Mouse (Mus musculus): ENCODE results near the gene Usp11. TPM values are rescaled to one million over a fixed set of nuclear protein-coding genes. Genes with fewer than 3 reads are reported as not detected.

Gene Usp11
- polyA plus RNA-seq (2012; ENCODE audit: insufficient read depth, insufficient read length, low replicate concordance, missing spikeins) = not detected in 2 replicates

DNA sequence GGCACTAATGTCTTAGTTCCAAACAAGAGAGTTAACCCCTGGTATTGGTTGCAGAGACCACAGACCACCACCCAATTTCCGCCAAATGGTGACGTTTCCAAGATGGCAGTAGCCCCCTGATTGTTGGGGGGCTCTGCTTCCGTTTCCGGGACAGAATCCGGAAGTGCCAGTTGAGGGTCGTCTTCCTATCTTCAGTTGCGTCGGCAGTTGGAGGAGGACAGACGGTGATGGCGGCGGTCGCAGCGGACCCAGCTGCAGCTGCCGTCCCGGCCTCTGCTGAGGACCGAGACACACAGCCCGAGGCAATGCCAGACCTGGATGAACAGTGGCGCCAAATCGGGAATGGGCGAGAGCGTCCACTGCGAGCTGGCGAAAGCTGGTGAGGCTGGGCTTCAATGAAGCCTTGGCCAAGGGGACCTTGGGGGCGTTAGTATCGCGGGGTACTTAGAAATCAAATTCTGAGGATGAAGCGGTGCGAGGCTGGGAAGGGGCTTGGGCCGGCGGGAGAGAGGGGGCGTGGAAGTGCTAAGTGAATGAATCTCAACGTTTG, at the start of gene Usp11:
Gene Usp11, plus strand, starts transcription at position 166 of the 550 bp plus-strand sequence.
- H3K4me3 ChIP-seq (ENCODE audit: insufficient read depth, low read depth, low read length) = peak within 1 kb of the TSS; percentile 83
- H3K4me1 ChIP-seq (ENCODE audit: control insufficient read depth, insufficient read depth, low read length) = no peaks in the 10 kb centered on the region
- 21% methylated on average over 32 of the region's 32 CpGs for WGBS
- H3K27ac ChIP-seq (ENCODE audit: insufficient read depth, low read depth, low read length) = peak within 1 kb of the TSS; percentile 88
- TF ChIP-seq CTCF (IDR thresholded peaks at IDR 0.05; ENCODE audit: insufficient read depth, low read depth, low read length) = no peak
- TF ChIP-seq POLR2A (IDR thresholded peaks at IDR 0.05; ENCODE audit: insufficient read depth, low read depth, low read length) = no peak

- no peak overlapping the region for H3K27ac ChIP-seq (ENCODE audit: insufficient read depth, low read depth, low read length)
- WGBS = 21% methylated on average over 5 of the region's 5 CpGs
- H3K4me1 ChIP-seq (ENCODE audit: control insufficient read depth, insufficient read depth, low read length) = peaks cover 6% of the 10 kb centered on the region; the same call in 1 of the 2 replicates
- no peak for TF ChIP-seq POLR2A (IDR thresholded peaks at IDR 0.05; ENCODE audit: insufficient read depth, low read depth, low read length)
- TF ChIP-seq CTCF (IDR thresholded peaks at IDR 0.05; ENCODE audit: insufficient read depth, low read depth, low read length) = no peak
- no peak overlapping the region for H3K4me3 ChIP-seq (ENCODE audit: insufficient read depth, low read depth, low read length)
Measured at GRCm38 (mm10) chrX:20657593-20657992, 46.1 kb upstream of the Usp11 start.

DNA sequence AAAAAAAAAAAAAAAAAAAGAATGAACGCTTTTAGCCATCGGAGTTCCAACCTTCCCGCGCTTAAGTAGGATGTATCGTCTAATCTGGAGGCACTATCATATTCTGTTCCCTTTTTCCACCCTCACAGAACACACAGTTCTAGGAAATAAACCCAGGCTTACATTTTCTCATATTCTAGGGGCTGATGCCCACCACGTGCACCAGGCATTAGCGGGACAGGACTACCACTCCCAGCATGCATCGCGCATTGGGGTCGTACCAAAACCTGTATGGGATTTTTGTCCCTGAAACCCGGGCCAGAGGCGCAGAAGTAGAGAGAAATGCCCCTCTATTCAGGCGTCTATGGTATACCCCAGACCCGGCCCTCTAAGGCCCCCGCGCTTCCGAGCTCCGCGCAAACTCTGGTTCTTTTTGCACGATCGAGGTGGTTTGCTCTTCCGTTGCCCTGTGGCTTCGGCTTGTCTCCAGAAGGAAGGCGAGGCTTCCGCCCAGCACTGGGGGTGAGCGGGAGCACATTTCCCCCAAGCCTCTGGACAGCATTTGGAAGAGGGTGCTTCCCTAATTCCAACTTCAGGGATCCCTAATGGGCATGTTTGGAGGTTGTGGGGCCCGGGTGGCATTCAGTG, 45.6 kb upstream of the Usp11 start, which contains the start of gene Uba1:
Gene Uba1, plus strand, starts transcription at position 301 of the 627 bp plus-strand sequence.
- TF ChIP-seq POLR2A (IDR thresholded peaks at IDR 0.05; ENCODE audit: insufficient read depth, low read depth, low read length) (no peak), CTCF (IDR thresholded peaks at IDR 0.05; ENCODE audit: insufficient read depth, low read depth, low read length) (no peak)

DNA sequence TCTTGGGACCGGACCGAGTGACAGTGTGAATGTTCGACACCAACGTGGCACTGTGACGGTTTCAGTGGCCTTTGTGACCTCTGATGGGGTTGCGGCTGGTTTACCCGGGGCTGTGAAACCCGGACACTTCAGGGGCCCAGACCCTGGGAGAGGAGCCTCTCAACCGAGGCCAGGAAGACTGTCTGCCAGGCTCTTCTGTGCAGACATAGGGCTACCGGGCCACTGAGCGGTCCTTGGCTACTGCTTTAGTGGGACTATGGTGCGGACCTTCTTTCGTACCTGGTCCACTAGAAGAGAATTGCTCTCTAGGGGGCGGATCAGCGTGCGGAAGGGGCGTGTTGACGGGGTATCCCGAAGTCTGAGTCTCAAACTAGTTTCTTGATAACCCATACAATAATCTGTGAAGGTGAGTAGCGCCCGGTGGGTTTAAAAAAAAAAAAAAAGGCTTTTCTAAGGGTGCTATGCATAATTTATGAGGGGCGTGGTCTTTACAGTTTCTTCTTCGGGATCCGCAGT, 44.8 kb upstream of the Usp11 start:
- Histone ChIP-seq H3K27ac (ENCODE audit: insufficient read depth, low read depth, low read length) (no peak overlapping the region; the same call in 1 of the 2 replicates), H3K4me3 (ENCODE audit: insufficient read depth, low read depth, low read length) (peak overlapping the region; percentile 61), H3K4me1 (ENCODE audit: control insufficient read depth, insufficient read depth, low read length) (peaks cover 6% of the 10 kb centered on the region; the same call in 1 of the 2 replicates)
- TF ChIP-seq POLR2A (IDR thresholded peaks at IDR 0.05; ENCODE audit: insufficient read depth, low read depth, low read length) = no peak
- TF ChIP-seq CTCF (IDR thresholded peaks at IDR 0.05; ENCODE audit: insufficient read depth, low read depth, low read length) = no peak
- 16% methylated on average over 24 of the region's 24 CpGs for WGBS

More for the DNA sequence above, 45.6 kb upstream of the Usp11 start, which contains the start of gene Uba1:
- Histone ChIP-seq H3K4me1 (ENCODE audit: control insufficient read depth, insufficient read depth, low read length) (peaks cover 6% of the 10 kb centered on the region; the same call in 1 of the 2 replicates), H3K27ac (ENCODE audit: insufficient read depth, low read depth, low read length) (no peak within 1 kb of the TSS; the same call in 1 of the 2 replicates), H3K4me3 (ENCODE audit: insufficient read depth, low read depth, low read length) (peak within 1 kb of the TSS; percentile 61)
- 21% methylated on average over 27 of the region's 27 CpGs for WGBS

DNA sequence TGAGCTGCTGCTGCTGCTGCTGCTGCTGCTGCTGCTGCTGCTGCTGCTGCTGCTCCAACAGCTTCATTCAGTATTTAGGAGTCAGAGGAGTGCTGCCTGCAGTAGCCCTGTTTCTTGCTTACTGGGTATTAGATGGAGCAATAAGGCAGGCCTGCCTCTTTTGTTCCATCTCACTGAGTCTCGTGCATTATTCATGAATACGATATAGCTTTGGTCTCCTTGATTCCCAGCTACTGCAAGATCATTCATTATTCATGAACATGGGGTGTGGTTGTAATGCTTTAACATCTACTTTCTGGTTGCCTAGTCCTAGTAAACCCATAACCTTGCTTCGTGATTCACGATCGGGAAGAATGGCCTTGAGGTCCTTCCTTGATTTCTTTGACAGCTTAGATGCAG, 41.4 kb upstream of the Usp11 start:
- TF ChIP-seq POLR2A (IDR thresholded peaks at IDR 0.05; ENCODE audit: insufficient read depth, low read depth, low read length) = no peak
- H3K4me3 ChIP-seq (ENCODE audit: insufficient read depth, low read depth, low read length) = no peak overlapping the region
- H3K27ac ChIP-seq (ENCODE audit: insufficient read depth, low read depth, low read length) = no peak overlapping the region
- H3K4me1 ChIP-seq (ENCODE audit: control insufficient read depth, insufficient read depth, low read length) = peaks cover 9% of the 10 kb centered on the region; the same call in 1 of the 2 replicates
- WGBS = 27% methylated on average over 5 of the region's 5 CpGs

DNA sequence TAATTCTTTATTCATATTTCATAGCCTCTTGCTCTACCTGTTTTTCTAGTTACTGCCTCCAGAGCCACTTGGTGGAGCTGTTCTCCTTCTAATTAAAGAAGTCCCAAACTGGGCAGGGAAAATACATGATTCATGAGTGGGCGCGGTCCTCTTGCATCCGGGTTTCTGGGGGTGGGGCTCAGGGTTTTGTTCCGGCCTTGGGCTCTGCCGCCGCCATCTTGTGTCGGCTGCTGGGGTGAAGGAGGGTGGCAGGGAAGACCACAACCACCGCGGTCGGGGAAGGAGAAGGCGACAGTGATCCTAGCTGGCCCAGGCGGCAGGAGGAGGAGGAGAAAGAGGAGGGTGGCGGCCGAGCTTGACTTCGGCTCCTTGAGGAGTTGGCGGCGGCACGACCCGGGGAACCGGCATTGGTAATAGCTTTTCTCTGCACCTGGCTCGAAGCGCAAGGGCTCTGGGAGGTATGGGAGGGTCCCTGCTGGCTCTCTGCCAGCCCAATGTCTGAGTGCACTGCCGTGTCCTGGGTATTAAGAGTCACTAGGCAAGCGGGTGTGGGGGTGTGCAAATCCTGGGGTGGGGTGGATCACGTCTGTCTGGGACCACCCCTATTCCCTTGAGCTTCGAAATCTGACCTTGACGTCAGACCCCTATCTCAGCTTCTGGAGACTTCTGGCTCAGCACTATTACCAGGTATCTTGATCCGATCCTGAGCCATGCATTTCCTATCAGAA, 40.8 kb upstream of the Usp11 start:
- H3K4me1 ChIP-seq (ENCODE audit: control insufficient read depth, insufficient read depth, low read length) = peaks cover 9% of the 10 kb centered on the region; the same call in 1 of the 2 replicates
- TF ChIP-seq CTCF (IDR thresholded peaks at IDR 0.05; ENCODE audit: insufficient read depth, low read depth, low read length) = no peak
- peak; percentile 60; the same call in 1 of the 2 replicates for TF ChIP-seq POLR2A (IDR thresholded peaks at IDR 0.05; ENCODE audit: insufficient read depth, low read depth, low read length)
- H3K27ac ChIP-seq (ENCODE audit: insufficient read depth, low read depth, low read length) = peak overlapping the region; percentile 95
- WGBS = 13% methylated on average over 28 of the region's 28 CpGs
- peak overlapping the region; percentile 93 for H3K4me3 ChIP-seq (ENCODE audit: insufficient read depth, low read depth, low read length)

DNA sequence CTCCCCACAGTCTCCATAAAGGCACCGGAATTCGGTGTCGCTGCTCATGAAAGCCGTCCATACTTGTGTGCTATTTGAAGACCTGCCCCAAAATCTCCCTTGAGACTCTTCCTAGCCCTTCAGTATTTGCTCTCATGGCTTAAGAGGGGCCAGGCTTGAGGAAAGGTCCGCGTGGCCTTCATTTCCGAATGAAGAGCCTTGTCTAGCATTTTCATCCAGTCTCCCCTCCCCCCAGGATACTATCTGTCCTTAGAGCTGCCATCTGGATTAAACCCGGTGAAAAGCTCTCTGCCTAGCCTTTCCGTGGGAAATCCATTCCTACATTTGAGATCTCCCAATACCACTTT, 40.3 kb upstream of the Usp11 start:
- Histone ChIP-seq H3K27ac (ENCODE audit: insufficient read depth, low read depth, low read length) (peak overlapping the region; percentile 57; the same call in 1 of the 2 replicates), H3K4me3 (ENCODE audit: insufficient read depth, low read depth, low read length) (peak overlapping the region; percentile 93), H3K4me1 (ENCODE audit: control insufficient read depth, insufficient read depth, low read length) (peaks cover 9% of the 10 kb centered on the region; the same call in 1 of the 2 replicates)
- 15% methylated on average over 9 of the region's 9 CpGs for WGBS
- TF ChIP-seq CTCF (IDR thresholded peaks at IDR 0.05; ENCODE audit: insufficient read depth, low read depth, low read length) (no peak), POLR2A (IDR thresholded peaks at IDR 0.05; ENCODE audit: insufficient read depth, low read depth, low read length) (no peak)

DNA sequence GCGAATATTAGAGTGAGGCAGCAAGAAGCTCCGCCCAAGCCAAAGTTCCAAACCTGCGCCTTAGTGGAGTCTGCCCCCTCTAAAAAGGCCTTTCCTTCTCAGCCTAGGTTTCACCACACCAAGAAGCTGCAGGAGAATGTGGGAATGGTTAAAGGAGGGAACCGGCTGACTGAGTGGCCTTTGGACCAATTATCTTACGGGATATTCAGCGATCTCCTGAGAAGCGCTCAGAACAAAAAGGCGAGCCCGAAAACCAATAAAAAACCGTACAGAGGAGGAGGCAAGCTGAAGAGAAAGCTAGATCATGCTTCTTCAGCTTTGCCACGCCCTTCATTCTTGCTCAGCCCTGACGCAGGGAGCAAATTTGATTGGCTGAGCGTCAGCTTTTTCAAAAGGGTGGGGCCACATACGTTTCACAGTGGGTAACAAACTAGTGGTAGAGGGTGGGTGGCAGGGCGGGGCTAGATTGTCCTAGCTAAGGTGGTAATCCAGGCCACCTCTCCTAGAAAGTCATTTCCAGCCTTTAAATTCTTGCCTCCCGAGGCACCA, 16.1 kb upstream of the Usp11 start, which contains the start of gene Cdk16:
Gene Cdk16, plus strand, starts transcription at position 436 of the 549 bp plus-strand sequence.
- TF ChIP-seq POLR2A (IDR thresholded peaks at IDR 0.05; ENCODE audit: insufficient read depth, low read depth, low read length) (no peak), CTCF (IDR thresholded peaks at IDR 0.05; ENCODE audit: insufficient read depth, low read depth, low read length) (no peak)
- peak within 1 kb of the TSS; percentile 98 for H3K27ac ChIP-seq (ENCODE audit: insufficient read depth, low read depth, low read length)
- H3K4me1 ChIP-seq (ENCODE audit: control insufficient read depth, insufficient read depth, low read length) = no peaks in the 10 kb centered on the region
- WGBS = 16% methylated on average over 16 of the region's 16 CpGs
- H3K4me3 ChIP-seq (ENCODE audit: insufficient read depth, low read depth, low read length) = peak within 1 kb of the TSS; percentile 59

Data from olfactory bulb, adult 2 months (tissue).